In genomic region chr4:53951734-53952109, GRCm38 (mm10) we compare ENCODE assay signal across 15 mouse cellular contexts.
DNase-seq lines count a peak whose midpoint lies in the region; ATAC-seq and TF ChIP-seq lines count a peak whose summit lies in the region.
"Had no signal": no experiment of that assay in that cellular context is flagged by ENCODE, and none has a peak within 500 bp of the region (broad histone marks: within the 10 kb centered on the region; RNA-seq: fewer than 3 reads in every experiment).

No protein-coding gene starts in this region.

- H3K4me2 ChIP-seq in kidney, postnatal 0 days (ENCODE audit: low read length), result no peak overlapping the region
- H3K4me2 ChIP-seq in midbrain, embryonic 13.5 days (replicated peaks), result no peak overlapping the region
- H3K4me2 ChIP-seq: hindbrain, embryonic 14.5 days; limb, embryonic 13.5 days had no signal

- no peaks in the 10 kb centered on the region for H3K27me3 ChIP-seq in heart, embryonic 10.5 days (ENCODE audit: insufficient read depth, poor library complexity, severe bottlenecking)
- no peaks in the 10 kb centered on the region for H3K27me3 ChIP-seq in kidney, postnatal 0 days (ENCODE audit: insufficient read depth, low read length)
- H3K27me3 ChIP-seq in kidney, adult 2 months (replicated peaks; ENCODE audit: control insufficient read depth, insufficient read depth, low read length), result no peaks in the 10 kb centered on the region
- H3K27me3 ChIP-seq in midbrain, embryonic 13.5 days, result no peaks in the 10 kb centered on the region
- H3K27me3 ChIP-seq: limb, embryonic 13.5 days had no signal

- TF ChIP-seq POLR2A in kidney, adult 2 months (IDR thresholded peaks at IDR 0.05; ENCODE audit: low read depth, low read length), result no peak
- TF ChIP-seq POLR2A in embryonic fibroblast, embryonic 13.5 days (IDR thresholded peaks at IDR 0.05; ENCODE audit: low read depth, low read length), result no peak

- no peak for DNase-seq in heart, embryonic 10.5 days (ENCODE audit: low spot score)
- no peak for DNase-seq in heart, postnatal 36 days
- DNase-seq in kidney, postnatal 0 days (ENCODE audit: low spot score), result peak; percentile 63
- DNase-seq in kidney, adult 2 months, result no peak
- no peak for DNase-seq in spleen, adult 18-20 months
- DNase-seq: cerebellum, adult 11-12 months; liver, postnatal 0 days; right cerebral cortex, adult 18-20 months; thymus, postnatal 25 days had no signal

- intact Hi-C loops in heart, postnatal 36 days (cut with DNase I), result no loop called here

- 70% methylated on average over 5 of the region's 5 CpGs for WGBS in heart, embryonic 10.5 days
- 65% methylated on average over 5 of the region's 5 CpGs for WGBS in kidney, postnatal 0 days
- WGBS in kidney, adult 2 months, result 78% methylated on average over 5 of the region's 5 CpGs
- WGBS in midbrain, embryonic 13.5 days, result 27% methylated on average over 5 of the region's 5 CpGs

- H3K4me1 ChIP-seq in heart, embryonic 10.5 days, result peaks cover 17% of the 10 kb centered on the region
- H3K4me1 ChIP-seq in kidney, postnatal 0 days (replicated peaks; ENCODE audit: insufficient read depth, low read length), result no peaks in the 10 kb centered on the region
- no peaks in the 10 kb centered on the region for H3K4me1 ChIP-seq in kidney, adult 2 months (ENCODE audit: control insufficient read depth, insufficient read depth, low read length)
- peaks cover 2% of the 10 kb centered on the region for H3K4me1 ChIP-seq in embryonic fibroblast, embryonic 13.5 days (ENCODE audit: control insufficient read depth, insufficient read depth, low read length)
- peaks cover 17% of the 10 kb centered on the region for H3K4me1 ChIP-seq in midbrain, embryonic 13.5 days (replicated peaks)

- peak overlapping the region; percentile 75 for H3K27ac ChIP-seq in heart, embryonic 10.5 days
- no peak overlapping the region for H3K27ac ChIP-seq in kidney, postnatal 0 days
- H3K27ac ChIP-seq in kidney, adult 2 months (ENCODE audit: insufficient read depth, low read depth, low read length), result no peak overlapping the region
- peak overlapping the region; percentile 50; the same call in 1 of the 2 replicates for H3K27ac ChIP-seq in embryonic fibroblast, embryonic 13.5 days (ENCODE audit: insufficient read depth, low read length)
- H3K27ac ChIP-seq in midbrain, embryonic 13.5 days, result peak overlapping the region; percentile 74
- H3K27ac ChIP-seq: hindbrain, embryonic 14.5 days; limb, embryonic 13.5 days had no signal

- no peak overlapping the region for H3K4me3 ChIP-seq in heart, embryonic 10.5 days
- no peak overlapping the region for H3K4me3 ChIP-seq in kidney, postnatal 0 days (replicated peaks; ENCODE audit: low read depth, low read length)
- H3K4me3 ChIP-seq in kidney, adult 2 months (ENCODE audit: insufficient read depth, low read depth, low read length), result no peak overlapping the region
- H3K4me3 ChIP-seq in embryonic fibroblast, embryonic 13.5 days (ENCODE audit: insufficient read depth, low read length), result no peak overlapping the region
- H3K4me3 ChIP-seq in midbrain, embryonic 13.5 days (replicated peaks), result no peak overlapping the region
- H3K4me3 ChIP-seq: limb, embryonic 13.5 days had no signal

- no peak overlapping the region for H3K9ac ChIP-seq in kidney, postnatal 0 days (ENCODE audit: low read depth, low read length)
- H3K9ac ChIP-seq in midbrain, embryonic 13.5 days (replicated peaks), result no peak overlapping the region
- H3K9ac ChIP-seq: hindbrain, embryonic 14.5 days; limb, embryonic 13.5 days; liver, postnatal 0 days had no signal

- ATAC-seq in kidney, postnatal 0 days (replicated peaks; ENCODE audit: low FRiP score, low read depth), result no peak
- no peak for ATAC-seq in midbrain, embryonic 13.5 days
- no peak for ATAC-seq in erythroblast, adult 5-6 weeks (replicated peaks; ENCODE audit: low FRiP score, poor library complexity, severe bottlenecking)
- ATAC-seq: liver, postnatal 0 days had no signal

- H3K36me3 ChIP-seq in heart, embryonic 10.5 days, result no peaks in the 10 kb centered on the region
- no peaks in the 10 kb centered on the region for H3K36me3 ChIP-seq in kidney, postnatal 0 days (ENCODE audit: insufficient read depth, low read length)
- H3K36me3 ChIP-seq in kidney, adult 2 months (ENCODE audit: control insufficient read depth, insufficient read depth, low read length), result no peaks in the 10 kb centered on the region
- H3K36me3 ChIP-seq in midbrain, embryonic 13.5 days, result no peaks in the 10 kb centered on the region
- H3K36me3 ChIP-seq: G1E; limb, embryonic 13.5 days had no signal

- H3K9me3 ChIP-seq in heart, embryonic 10.5 days, result no peaks in the 10 kb centered on the region
- H3K9me3 ChIP-seq in kidney, postnatal 0 days (replicated peaks; ENCODE audit: low read length), result no peaks in the 10 kb centered on the region
- no peaks in the 10 kb centered on the region for H3K9me3 ChIP-seq in midbrain, embryonic 13.5 days
- H3K9me3 ChIP-seq: G1E; limb, embryonic 13.5 days had no signal

- no peak for TF ChIP-seq CTCF in kidney, postnatal 0 days (IDR thresholded peaks at IDR 0.05; ENCODE audit: low read depth)
- no peak for TF ChIP-seq CTCF in kidney, adult 2 months (conservative IDR thresholded peaks at IDR 0.05; ENCODE audit: insufficient read depth, insufficient read length, low read depth, low read length)
- TF ChIP-seq CTCF in embryonic fibroblast, embryonic 13.5 days (IDR thresholded peaks at IDR 0.05; ENCODE audit: borderline replicate concordance, insufficient read depth, low read length), result no peak

Comparison
In these comparisons a context has a peak if more than half of its experiments do, and no peak if none do; other contexts are left out.
1. H3K27ac ChIP-seq: peak in heart, embryonic 10.5 days (single experiment), embryonic fibroblast, embryonic 13.5 days (single experiment) and midbrain, embryonic 13.5 days (single experiment); none in kidney, postnatal 0 days (single experiment) and kidney, adult 2 months (single experiment).